Mouse (Mus musculus): ENCODE data around the gene Olfr1275.

Gene Olfr1275

GRCm38 (mm10) chr2:111235186-111235585 lies at the start of gene Olfr1275:
Olfr1275 (minus strand) TSS chr2:111235286.
- DNase-seq: no peak

- DNase-seq: no peak
Measured at GRCm38 (mm10) chr2:111274006-111274405, 38.9 kb upstream of the Olfr1275 start, which contains the start of gene Olfr1277. Olfr1277 (minus strand) TSS chr2:111274106.

DNA sequence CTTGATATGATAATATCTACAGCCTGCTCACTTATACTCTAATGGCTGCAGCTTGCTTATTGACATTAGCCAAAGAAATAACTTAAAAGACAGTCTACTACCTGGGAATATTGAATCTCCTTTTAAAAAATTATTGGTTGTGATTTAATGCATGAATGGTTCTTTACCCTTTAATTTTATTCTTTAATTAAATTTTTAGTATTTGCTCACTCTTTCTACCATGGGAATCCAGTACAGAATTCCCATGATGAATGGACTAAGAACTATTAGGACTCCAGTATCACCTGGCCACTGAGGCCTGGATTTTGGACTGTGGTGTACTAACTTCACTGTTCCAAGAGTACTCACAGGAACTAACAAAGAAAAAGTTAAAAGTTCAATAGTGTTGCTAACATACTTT lies 19.1 kb upstream of the Olfr1275 start, which contains the start of gene Olfr1276:
Gene Olfr1276, plus strand, starts transcription at position 301 of the 400 bp plus-strand sequence.
- DNase-seq: no peak

- DNase-seq: no peak
Measured at GRCm38 (mm10) chr2:111229502-111229901, 5.6 kb downstream of the Olfr1275 start, which contains the start of gene 4930430A15Rik. 4930430A15Rik (minus strand) TSS chr2:111229602.

- DNase-seq: no peak
Measured at GRCm38 (mm10) chr2:111182068-111182467, 53.0 kb downstream of the Olfr1275 start.
